Mouse (Mus musculus) retina, postnatal 7 days (tissue): ENCODE results near the gene Mical3.

ENCODE experiments used
- DNase-seq: peaks from one replicate; pipeline ENCODE4 v3.0.0-alpha.2; 2012; ENCODE audit warnings: low read depth, low spot score

Gene Mical3

GRCm38 (mm10) chr6:121053585-121054112 is 77.2 kb downstream of the Mical3 start:
- DNase-seq, result no peak

- DNase-seq, result no peak
These were observed 78.7 kb downstream of the Mical3 start for GRCm38 (mm10) chr6:121051972-121052629.

DNA sequence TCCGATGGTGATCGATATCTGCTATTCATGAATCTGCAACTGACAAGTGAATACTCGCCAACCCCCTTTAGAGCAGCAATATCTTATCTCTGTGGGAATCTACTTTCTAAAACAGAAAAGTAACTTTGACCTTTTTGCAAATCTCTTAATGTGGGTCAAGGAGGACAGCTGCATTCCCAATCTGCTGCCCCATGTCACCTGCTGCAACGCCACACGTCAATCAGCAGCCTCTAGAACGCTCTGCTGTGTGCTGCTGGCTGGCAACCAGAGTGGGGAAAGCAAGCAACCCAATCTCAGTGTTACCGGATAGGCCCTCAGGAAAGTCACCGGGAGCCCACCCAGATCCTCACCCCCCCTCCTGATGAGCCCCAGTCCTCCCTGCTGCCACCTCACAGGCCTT is 79.4 kb downstream of the Mical3 start:
- no peak for DNase-seq

DNA sequence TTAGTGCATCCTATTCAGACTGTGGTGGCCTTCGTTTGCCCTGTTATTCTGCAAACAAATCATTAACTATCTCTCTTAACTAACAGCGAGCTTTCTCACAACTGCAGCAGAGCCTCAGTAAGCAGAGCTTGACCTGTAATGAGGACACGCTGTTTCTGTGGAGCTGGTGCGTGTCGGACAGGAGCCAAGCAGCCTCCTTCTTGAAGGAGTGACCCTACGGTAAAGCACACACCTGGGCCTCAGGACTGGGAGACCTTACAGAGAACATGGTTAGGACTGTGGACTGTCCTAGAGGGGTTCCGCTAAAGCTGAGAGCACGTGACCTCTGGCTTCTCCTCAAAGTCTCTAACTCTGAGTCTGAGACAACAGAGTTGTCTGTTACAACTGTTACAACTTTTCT is 82.1 kb downstream of the Mical3 start:
- no peak for DNase-seq

DNA sequence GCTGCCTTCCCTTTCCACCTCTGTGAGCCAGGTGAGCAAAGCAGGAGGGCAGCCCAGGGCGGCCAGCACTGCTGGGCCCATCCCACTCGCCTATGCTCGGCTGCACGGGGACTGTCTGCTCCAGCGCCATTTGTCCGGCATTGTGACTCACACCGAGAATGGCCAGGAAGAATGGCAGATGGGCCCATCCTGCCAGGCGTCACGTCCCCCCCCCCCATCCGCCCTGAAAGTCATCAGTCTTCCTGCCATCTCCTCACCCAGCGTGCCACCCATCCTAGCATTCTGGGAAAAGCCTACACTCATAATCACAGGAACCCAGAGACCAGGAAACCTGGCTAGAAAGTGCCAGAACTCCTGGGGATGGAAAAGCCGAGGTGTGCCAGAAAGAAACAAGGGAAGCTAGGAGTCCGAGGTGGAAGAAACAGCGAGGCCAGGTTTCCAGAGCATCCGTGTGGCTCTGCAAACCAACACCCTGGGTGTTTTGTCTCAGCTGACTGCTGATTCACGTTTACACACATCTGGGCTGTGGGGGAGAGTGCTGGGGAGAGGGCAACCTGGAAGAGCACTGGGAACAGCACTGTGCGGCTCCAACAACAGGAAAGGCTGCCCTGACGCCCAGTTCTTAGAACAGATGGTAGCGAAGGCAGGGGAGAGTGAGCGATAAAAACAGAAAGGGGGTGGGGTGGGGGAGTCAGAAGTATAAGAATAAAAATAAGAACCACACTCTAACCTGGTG is 85.3 kb downstream of the Mical3 start:
- DNase-seq, result no peak

DNA sequence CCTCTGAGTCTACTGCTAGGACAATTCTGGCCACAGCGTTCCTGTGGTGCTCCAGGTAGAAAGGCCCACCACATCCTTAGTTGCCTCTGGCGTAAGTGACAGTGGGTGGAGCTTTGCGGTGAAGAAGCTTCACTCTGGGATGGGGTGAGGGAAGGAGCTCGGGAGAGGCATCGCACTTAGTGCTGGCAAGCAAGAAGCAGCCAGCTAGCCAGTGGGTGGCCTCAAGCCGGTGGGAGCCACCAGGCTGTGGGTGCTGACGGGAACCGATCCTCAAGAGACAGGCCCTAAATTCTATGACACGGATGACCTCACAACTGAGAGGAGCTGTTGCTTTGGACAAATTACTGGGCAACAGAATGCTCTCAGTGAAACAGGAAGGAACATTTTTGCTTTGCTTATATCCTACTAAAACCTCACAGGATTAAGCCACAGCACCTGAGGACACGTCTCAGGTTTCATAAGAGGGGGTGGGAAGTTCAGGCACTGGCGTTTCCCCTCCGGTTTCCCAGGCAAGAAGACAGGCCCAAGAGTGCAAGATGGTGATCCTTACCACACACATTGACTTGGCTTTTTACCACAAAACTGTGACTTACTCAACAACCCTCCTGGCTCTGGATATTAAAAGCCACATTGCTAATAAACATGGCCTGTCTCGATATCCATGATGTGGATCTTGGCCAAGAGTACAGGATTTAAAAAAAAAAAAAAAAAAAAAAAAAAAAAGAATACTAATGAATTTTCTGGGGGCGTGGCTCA is 87.2 kb downstream of the Mical3 start:
- no peak for DNase-seq

DNA sequence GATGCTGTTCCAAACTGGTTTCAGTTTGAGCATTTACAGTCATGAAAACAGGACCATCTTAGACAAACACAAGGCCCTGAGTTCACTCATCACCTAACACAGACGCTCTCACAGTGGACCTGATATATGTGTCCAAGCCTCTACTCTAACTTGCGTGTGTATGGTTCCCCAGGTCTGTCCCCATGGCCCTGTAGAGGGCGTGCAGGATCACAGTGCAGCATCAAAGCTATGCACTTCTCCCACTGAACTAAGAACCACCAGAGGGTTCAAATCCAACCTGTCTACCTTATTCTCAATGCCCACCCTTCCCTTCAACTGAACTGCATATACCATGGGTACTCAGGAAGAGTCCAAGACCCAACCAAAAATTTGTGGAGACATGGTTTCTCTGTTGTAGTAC is 91.1 kb downstream of the Mical3 start:
- no peak for DNase-seq

- DNase-seq, result no peak
These were observed 91.5 kb downstream of the Mical3 start for GRCm38 (mm10) chr6:121039286-121039685.

DNA sequence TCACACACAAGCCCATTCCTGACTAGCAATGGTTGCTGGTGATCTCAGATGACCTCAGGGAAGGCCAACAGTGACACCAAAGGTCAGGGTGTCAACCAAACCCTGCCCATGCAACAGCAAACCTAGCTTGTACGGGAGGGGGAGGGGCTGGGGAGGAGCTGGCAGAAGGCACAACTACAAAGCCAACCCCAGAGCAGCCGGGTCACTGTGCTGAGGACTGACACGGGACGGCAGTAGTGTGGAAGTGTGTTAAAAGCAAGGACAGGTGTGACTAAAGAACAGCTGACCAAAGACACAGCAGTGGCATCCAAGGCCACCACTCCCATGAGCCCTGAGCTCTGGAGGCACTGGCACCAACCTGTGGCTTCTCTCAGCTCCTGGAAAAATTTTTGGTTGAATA is 93.7 kb downstream of the Mical3 start:
- no peak for DNase-seq

DNA sequence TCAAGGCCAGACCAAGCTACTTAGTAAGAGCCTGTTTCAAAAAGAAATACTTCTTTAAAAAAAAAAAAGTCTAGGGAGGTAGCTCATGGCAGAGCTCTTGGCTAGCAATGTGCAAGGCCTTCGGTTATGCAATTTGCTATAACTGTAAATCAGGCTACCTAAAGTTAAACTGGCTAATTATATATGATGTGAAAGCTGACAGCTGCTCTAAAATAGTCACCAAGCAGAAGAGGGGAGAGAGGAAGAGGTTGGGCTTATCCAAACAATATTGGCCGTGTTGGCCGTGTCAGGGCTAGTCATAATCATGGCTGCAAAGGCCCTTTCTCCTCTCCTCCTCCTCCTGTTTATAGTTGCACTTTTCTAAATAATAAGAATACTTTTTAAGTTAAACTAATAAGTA is 94.9 kb downstream of the Mical3 start:
- no peak for DNase-seq

DNA sequence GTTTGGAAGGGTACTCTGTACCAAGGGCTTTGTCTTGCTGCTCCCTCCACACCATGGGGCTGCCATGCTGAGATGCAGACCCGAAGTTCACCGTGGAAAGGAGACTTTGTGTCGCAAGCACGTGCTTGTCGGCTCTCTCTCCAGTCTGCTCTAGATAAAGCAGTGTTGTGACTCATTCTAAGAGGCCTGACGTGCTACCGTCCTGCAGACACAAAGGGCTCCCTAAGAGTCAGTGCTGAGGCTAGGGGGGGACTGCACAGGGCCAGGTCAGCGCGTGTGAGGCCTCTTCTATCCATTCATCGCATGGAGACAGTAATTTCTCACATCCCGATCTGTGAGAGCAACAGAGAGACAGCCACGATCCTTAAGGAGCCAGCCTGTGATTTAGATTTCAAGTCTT is 95.5 kb downstream of the Mical3 start:
- no peak for DNase-seq

- DNase-seq, result no peak
These were observed 97.5 kb downstream of the Mical3 start for GRCm38 (mm10) chr6:121033250-121033649.

GRCm38 (mm10) chr6:121031370-121031769 is 99.4 kb downstream of the Mical3 start:
- no peak for DNase-seq

DNA sequence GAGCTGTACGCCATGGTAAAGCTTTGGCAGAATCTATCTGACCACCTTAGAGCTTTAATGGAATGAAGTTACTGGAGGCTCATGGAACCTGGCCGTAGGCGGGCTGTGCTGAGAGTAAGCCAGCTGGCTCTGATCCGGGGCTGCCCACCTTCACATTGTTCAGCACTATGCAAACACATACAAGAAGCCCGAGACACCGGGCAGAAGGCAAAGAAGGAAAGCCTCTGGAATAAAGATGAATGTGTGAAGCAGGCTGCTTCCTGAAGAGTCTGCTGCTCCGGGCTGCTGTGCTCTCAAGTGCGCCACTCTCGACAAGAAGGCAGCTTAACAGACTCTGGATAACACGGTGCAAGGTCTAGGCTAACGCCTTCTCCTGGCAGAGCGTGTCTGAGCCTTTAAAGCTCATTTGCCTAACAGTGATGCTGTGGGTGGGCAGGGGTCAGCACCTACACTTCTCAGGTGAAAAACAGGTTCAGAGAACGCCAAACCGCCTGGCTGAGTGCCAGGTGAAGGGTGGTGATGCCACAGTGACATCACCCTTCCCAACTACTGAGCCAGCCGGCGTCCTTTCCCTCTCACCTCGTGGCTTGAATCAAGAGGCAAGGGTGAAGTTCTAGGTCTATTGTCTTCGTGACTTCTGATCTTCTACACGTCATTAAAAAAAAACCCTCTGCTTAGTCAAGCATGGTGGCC is 100.8 kb downstream of the Mical3 start:
- DNase-seq, result no peak

GRCm38 (mm10) chr6:121028514-121028913 is 102.3 kb downstream of the Mical3 start:
- DNase-seq, result no peak

GRCm38 (mm10) chr6:121027314-121027713 is 103.5 kb downstream of the Mical3 start:
- no peak for DNase-seq

DNA sequence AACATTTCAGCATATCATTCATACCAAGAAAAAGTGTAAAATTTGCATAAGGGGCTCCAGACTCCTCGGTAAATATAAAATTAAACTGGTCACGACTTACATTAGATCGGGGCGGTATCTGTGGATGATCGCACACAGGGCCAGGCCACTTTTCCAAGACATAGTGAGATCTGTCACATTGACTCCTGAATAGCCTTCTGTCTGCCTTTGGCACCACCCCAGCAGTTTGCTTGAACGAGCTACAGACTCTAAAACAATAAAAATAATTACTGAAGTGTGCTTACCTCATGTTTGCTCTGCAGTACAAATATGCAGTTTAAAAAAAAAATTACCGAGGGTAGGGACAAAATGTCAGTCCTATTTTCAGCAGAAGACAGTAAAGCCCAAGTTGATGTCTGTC is 103.9 kb downstream of the Mical3 start:
- DNase-seq, result no peak

DNA sequence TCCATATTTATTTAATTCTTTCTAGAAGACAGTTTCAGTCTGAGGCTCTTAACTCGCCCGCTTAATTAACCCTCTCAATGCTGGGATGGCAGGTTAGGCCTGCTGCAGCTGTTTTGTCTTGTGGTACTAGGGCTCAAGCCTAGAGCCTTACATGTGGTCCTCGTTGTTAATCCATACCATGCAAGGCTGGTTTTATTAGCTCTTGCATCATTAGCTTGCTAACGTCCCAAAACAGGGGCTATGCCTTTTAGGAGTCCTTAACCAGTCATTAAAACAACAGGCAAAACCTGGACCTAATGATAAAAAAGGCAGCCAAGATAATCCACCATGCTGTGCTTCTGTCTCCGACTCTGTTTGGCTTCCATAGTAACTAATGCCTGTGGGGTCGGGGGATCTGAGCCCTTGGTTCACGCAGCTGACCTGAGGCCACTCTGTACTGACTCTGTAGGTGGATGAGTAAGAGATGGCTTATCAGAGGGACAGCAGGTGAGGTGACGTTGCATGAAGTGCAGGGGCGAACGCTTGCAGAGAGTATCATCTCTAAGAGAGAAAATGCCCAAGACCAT is 104.7 kb downstream of the Mical3 start:
- no peak for DNase-seq

DNA sequence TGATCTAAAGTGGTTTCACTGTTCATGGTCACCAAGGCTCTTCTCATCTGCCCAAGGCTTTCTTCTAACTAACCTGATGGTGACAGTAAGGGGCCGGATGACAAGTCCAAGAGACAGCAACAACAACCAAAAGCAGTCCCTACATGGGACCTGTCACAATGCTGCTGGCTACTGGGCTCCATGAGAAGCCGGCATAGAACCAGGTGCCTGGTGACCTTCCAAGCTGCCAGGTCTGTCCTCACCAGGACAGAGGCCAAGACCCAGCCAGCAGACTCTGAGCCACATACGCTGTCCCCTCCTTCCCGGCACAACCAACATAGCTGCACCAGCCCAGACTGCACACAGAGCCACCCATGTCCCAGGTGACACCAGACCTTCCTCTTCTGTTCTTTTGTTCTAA is 112.7 kb downstream of the Mical3 start:
- DNase-seq, result no peak

DNA sequence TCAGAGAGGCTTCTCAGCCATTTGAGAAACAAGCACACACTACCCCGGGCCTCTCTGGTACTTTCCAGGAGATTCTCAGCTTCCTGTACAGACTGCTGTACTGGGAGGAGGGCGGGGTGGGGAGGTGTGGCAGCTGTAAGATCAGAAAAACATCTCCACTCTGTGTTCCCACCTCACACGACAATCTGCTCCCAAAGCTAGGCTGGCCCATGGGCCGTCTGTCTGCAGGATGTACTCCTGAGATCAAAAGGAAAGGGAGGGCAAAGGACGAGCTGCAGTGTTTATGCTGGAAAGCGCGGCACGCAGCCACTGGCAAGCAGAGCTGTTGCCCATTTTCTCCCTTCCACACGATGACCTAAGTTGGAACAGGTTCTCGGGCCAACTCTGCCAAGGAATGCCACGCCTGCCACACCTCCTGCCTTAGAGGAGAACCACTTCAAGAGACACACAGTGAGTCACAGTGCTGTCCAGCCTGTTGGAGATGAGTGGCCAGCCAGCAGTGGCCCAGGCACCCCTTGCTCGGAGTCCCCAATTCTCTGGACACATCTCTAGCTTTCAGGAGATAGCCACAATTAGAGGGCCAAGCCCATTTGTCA is 113.3 kb downstream of the Mical3 start:
- DNase-seq, result no peak

DNA sequence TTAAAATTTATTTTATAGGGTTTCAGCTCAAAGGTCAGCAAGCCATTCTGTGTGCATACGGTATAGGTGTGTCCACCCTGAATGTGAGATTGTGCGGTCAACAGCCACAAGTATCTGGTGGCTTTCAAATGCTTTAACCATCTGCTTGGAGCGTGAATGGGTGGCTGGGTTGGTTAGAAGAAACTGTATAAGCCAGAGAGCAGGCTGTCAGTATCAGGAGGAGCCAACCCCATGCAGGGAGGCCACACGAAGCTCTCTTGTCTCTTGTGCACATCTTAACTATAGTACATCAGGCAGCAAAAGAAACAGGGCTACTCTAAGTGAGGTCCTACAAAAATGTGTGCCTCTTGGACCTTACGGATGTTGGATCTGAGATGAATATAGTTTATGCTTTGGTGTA is 114.7 kb downstream of the Mical3 start:
- DNase-seq, result no peak
